Mouse (Mus musculus) kidney, adult 18-20 months (tissue): Measurements from ENCODE around the gene Dusp12.

Source experiments
- DNase-seq: peaks from one replicate; pipeline ENCODE4 v3.0.0; 2021

Gene Dusp12

DNA sequence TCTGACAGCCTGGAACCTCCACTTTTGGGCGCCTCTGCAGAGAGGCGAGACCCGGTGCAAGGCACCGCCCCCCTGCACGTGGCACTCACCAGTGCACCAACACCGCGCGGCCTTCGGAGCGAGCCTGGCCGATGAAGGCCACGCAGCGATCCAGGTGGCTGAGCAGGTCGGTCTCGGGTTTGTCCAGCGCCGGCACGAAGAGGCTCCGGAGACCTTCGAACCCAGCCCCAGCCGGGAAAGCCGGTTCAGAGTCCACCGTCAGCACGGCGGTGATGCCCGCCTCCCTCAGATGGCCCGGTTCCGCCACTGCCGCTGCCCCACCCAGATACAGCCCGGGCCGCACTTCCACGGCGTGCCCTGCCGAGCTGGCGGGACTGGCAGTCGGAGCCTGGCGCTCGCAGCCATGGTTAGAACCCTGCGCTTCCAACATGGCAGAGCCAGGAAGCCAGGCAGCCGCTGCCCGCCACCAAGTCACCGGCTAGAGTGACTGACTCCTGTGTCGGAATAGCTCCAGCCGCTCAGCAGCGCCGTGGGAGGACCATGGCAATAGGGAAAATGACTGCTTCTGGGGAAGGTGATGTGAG, at the start of gene Dusp12, which contains the start of gene Gm26620:
Dusp12 (minus strand) TSS at position 563 of the 584 bp plus-strand sequence.
Gm26620 (plus strand) TSS at position 88 of the 584 bp plus-strand sequence.
- peak; percentile 86 for DNase-seq

DNA sequence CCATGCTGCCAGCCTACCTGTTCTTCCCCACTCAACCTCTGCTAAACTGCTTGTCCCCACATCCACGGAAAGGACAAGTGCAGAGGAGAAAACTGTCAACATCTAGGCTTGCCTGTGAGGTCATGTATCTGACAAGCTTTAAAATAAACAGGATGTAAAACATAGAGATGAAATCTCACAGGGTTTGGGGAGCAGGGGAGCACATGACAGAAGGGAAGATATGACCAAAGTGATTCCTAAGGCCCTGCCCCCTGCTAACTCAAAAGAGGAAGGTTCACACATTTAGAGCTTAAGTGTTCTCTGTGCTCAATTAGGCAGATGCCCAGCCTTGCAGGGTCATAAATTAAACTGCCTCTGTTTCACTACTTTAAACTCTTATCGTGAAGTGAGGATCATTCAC, 49.0 kb upstream of the Dusp12 start:
- no peak for DNase-seq

DNA sequence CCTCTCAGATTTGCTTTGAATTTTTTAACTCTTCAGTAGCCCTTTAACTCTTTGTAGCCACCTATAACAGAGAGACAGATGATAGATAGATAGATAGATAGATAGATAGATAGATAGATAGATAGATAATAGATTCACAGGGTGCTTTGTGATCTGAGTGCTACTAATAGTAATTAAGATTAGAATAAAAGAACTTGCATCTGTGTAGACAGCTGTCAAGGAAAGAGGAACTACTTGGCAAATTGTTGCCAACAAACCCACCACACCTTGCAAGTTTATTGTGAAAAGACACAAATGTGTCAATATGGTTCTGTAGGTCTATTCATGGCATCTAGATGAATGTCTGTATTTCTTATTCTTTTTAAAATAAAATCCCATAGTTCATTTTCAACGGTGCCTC, 48.6 kb upstream of the Dusp12 start:
- no peak for DNase-seq

DNA sequence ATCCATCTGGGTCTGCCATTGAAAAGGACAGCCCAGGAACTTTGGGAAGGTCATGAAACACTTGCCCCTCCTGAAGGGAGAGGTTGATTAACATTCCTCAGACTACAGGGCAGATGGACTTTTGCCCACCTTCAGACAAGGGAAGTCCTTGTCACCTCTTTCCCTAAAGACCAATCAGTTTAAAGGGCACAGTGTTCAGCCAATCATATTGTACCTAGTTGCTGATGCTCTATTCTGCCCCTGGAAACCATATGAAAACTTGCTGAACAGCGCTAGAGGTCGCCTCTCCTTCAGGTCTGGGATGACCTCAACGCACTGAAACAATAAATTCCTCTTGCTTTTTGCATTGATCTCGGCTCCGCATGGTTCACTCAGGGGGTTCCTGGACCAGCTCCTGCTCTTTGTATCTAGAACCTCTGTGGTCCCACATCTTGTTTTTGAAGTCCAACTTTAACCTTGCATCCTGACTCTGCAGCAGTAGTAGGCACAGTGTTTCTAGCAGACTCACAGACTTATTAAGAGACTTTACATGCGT, 48.1 kb upstream of the Dusp12 start:
- DNase-seq = no peak

GRCm38 (mm10) chr1:170932043-170932442, 46.7 kb upstream of the Dusp12 start:
- no peak for DNase-seq

- DNase-seq = no peak
These were observed 43.9 kb upstream of the Dusp12 start for GRCm38 (mm10) chr1:170929245-170929644.

- no peak for DNase-seq
These were observed 43.1 kb upstream of the Dusp12 start for GRCm38 (mm10) chr1:170928467-170928866.

DNA sequence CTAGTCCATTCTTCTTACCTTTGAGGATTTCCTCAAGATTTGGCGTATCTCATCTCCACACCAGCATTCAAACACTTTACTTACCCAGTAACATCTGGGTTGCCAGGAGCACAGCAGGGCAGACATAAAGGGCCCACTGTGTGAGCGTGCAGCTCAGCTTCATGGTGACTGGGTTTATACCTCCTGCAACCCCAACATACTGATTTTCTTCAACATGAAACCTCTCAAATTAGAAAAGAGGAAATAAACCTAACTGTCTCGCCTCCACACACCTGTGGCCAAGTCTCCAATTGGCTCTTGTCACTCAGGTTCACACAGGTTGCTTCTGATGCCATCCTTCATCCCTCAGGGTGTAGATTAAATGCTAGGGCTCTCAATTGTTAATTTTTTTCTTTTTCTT, 42.0 kb upstream of the Dusp12 start, which contains the start of gene Fcrla:
Fcrla (minus strand) TSS at position 206 of the 400 bp plus-strand sequence.
- no peak for DNase-seq

DNA sequence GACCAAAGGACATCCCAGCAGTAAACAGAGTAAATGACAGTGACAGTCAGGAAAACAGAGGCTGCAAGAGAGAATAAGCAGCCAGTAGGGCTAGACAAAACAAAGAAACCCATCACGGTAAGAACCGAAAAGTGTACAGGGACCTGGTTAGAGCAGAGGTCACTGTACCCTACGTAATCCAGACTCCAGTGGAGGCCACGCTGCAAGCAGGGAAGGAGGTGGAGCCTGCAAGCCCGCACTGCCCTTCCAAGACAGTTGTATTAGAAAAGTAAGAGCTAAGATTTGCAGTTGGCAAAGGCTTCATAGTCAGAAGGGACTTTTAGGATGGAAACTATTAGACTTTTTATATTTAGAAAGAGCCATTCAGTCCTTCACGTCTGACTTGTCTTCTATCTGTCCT, 41.6 kb upstream of the Dusp12 start:
- DNase-seq = no peak

DNA sequence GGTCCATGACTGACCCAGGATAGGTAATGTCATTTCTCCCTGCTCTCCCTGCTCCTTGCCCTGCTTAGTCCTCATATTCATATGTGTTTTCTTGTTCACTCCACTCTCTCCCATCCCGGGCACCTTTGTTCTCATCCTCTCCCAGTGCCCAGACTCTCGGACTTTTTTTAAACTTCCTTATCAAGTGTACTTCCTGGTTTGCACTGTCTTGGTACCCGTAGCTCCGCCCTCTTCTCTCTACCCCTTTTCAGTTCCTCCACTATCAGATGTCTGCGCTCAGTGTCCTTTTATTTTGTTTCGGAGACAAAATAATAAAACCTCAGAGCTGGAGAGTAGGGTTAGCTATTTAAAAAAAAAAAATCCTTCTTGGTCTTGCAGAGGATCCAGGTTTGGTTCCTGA, 39.1 kb upstream of the Dusp12 start:
- no peak for DNase-seq

- DNase-seq = no peak
These were observed 34.0 kb upstream of the Dusp12 start for GRCm38 (mm10) chr1:170919308-170919707.

DNA sequence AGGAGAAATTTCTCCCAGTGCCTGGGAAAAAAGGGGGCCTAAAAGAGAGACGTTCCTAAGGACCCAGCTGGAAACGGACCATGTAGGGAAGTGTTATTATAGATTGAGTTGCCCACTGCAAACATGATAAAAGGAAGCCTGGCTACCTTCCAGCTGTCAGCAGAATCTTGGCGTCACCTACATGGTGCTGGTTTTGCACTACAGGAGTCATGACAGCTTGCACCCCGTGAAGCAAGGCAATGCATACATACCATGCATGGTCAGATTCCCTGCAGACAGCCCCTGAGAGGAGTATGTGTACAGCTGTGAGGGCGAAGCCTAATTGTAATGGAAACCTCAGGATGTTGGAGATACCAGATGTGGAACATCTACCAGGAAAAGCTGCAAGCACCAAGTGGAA, 30.3 kb upstream of the Dusp12 start:
- DNase-seq = no peak

GRCm38 (mm10) chr1:170912891-170913615, 27.7 kb upstream of the Dusp12 start, which contains the start of gene Fcrlb:
Gene Fcrlb (minus strand): TSS chr1:170912941.
- DNase-seq = no peak

- no peak for DNase-seq
These were observed 26.7 kb upstream of the Dusp12 start for GRCm38 (mm10) chr1:170911907-170912660.

DNA sequence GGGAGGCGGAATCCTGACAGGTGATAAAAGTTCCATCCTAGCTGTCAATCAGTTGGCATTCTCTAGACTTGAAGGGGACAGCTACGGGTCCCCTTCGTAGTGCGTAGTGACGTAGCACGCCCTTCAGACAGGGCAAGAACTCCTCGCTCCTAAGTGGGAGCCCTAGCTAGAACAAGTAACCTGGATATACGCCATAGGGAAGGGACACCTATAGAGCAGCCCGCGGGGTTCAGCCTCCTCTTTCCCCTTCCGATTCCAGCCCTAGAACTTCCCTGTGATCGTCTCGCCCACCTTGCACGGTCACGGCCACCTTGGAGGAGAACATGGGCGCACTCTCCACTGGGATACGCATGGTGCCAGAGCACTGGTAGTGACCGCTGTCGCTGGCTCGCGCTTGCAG, 23.0 kb upstream of the Dusp12 start:
- DNase-seq = no peak

DNA sequence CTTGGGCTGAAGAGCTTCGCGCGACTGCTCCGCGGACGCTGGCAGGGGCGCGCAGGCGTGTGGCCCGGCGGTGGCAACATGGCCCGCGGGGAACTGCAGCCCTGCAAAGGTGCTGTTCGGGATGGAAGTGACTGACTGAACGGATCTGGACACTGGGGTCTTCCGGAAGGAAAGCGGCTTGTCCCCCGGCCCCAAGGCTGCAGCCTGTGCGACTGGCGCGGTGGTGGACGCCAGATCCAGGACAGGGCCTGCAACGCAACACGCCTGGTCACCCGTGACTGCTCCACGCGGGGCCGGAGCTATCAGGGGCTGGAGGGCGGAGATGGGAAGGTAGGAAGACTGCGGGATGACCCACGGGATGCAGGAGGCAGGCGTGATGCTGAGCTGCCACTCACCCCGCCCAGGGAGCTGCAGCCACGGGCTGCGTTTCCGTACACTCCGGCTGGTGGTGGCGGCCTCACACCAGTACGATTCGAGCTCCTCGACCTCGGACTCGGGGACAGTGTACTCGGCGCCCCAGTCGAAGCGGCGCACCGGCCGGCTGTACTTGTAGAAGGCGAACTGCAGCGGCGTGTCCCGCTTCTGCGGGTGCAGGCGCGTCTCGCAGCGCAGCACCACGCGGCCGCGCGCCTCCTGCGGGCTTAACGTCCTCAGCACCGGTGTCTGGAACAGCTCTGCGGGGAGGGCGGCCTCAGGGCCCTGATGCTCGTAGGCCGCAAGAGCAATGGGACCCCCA, 22.3 kb upstream of the Dusp12 start:
- peak; percentile 38 for DNase-seq

DNA sequence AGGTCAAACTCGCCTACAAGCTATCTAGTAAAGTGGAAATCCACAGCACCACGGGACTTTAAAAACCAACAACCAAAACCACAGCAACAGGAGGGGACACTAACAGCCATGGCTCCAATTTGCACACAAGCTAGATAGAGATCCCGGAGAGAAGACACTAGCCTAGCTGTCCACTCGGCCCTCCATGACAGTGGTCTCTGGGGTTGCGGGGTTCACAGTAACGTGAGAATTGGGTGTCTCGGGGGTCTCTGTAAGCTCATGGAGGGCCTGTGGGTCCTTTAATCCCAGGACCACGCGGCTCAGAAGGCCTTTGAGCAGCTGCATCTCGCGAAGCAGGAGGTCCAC, 21.7 kb upstream of the Dusp12 start:
- DNase-seq = no peak

- no peak for DNase-seq
These were observed 18.1 kb upstream of the Dusp12 start for GRCm38 (mm10) chr1:170903485-170903884.

DNA sequence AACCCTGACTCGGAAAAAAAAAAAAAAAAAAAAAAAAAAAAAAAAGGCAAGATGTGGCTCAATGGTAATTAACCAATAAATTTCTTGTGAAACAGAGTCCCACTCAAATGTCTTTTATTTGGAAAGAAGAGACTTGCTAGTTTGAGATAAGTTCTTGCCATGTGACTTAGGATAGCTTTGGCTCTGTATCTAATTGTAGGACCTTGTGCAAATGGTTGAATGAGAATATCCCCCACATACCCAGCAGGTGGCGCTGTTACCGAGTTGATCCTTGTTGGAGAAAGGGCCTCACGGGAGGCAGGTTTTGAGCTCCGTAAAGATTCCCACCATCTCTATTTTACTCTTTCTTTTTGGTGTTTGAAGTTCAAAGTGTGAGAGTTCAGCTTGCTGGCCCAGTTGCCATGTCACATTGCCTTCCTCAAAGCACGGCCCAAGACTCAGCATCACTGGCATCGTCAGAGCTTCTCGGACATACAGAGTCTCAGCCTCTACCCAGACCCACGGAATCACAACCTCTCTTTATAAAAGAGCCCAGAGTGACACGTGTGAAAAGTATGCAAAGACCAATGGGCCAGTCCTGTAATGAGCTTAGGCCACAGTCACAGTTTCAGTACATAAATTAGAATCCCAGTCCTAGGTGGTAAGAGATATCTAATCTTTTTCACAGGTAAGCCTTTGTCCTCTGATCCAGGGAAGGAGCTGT, 16.3 kb upstream of the Dusp12 start:
- peak; percentile 88 for DNase-seq

DNA sequence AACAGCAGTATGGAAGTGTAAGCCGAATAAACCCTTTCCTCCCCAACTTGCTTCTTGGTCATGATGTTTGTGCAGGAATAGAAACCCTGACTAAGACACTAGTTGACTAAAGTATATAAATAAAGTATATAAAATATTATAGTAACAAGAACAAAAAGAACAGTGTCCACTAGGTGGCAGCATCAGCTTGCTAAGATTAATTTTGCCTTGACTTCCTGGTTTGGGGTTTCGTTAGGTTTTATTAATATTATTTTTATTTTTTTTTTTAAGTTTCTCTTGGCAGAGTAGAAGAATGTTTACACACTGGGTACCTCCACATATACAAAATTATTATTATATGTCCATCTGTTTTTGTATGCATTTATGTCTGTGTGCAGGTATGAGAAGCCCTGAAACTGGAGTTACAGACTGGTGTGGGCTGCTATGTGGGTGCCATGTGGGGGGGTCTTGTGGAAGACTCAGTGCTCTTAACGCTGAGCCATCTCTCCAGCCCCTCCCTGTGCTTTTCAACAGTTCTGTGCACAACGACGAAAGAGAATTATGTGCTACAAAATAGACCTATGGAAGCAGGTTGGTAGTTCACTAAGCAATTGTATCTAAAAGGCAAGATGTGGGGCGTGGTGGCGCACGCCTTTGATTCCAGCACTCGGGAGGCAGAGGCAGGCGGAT, 15.6 kb upstream of the Dusp12 start:
- DNase-seq = peak; percentile 31

DNA sequence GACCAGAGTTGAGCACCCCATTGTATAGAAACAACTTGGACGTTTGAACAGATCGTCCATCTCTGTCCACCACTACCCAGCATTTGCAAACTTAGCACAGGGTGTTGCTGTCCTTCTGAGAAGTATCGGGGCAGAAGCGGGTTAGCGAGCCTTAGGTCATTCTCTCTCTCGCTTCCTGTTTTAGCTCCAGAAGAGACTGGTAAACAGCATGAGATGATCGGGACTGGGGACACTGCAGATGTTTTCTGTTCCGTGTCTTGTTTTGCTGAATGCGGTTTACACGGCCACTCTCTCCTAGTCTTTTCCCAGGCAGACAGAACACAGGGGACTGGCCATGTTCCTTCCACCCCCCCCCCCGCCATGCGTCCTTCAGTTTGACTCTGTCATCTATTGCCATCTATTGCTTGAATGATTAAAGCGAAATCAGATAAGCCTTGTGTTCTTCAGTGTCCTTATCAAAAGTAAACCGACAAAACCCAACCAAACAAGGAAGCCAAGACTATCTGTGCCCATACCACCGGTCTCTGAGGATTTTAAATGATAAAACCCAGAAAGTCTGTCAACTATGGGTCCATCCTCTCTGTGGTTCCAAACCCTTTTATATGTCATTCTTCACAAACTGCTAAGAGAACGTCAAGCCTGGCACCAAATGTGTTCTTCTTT, 13.2 kb upstream of the Dusp12 start:
- no peak for DNase-seq
